Mouse (Mus musculus) midbrain, embryonic 12.5 days (tissue): ENCODE measurements at regions not wholly inside any gene's neighbourhood (a gene's known extent, or its start where the extent isn't known, plus 50 kb on each side); places are given as distances from the start of the nearest gene placed in this dataset.
"Not testable (repeated sequence)": the region's sequence is repeated elsewhere in the genome, so short reads cannot be mapped to it uniquely, and the experiment has no call there.

Experiments used
- ATAC-seq: fragments of 200-750 bp; cut with Nextera tagmentation; 2 replicates; pipeline ENCODE4 v1.8.0; 2017; ENCODE audit warnings: low read depth, moderate TSS enrichment, moderate library complexity; ENCODE audit not compliant: low FRiP score
- H3K27ac ChIP-seq: fragments of 300-500 bp; sonication (generic); replicated peaks from 2 replicates; pipeline ENCODE4 v1.5.1; 2016; ENCODE audit warnings: mild to moderate bottlenecking
- H3K27me3 ChIP-seq: fragments of 300-500 bp; sonication (generic); 2 replicates; pipeline ENCODE4 v1.6.1; 2016; ENCODE audit warnings: mild to moderate bottlenecking
- H3K36me3 ChIP-seq: fragments of 300-500 bp; sonication (generic); 2 replicates; pipeline ENCODE4 v1.6.1; 2016
- H3K4me1 ChIP-seq: fragments of 300-500 bp; sonication (generic); 2 replicates; pipeline ENCODE4 v1.6.1; 2016
- H3K4me2 ChIP-seq: fragments of 300-500 bp; sonication (generic); replicated peaks from 2 replicates; pipeline ENCODE4 v1.6.1; 2016; ENCODE audit warnings: mild to moderate bottlenecking, moderate library complexity
- H3K4me3 ChIP-seq: fragments of 300-500 bp; sonication (generic); 2 replicates; pipeline ENCODE4 v1.5.1; 2016; ENCODE audit warnings: mild to moderate bottlenecking
- H3K9ac ChIP-seq: fragments of 300-500 bp; sonication (generic); replicated peaks from 2 replicates; pipeline ENCODE4 v1.6.1; 2016; ENCODE audit warnings: mild to moderate bottlenecking, moderate library complexity
- H3K9me3 ChIP-seq: fragments of 300-500 bp; sonication (generic); 2 replicates; pipeline ENCODE4 v1.6.1; 2016; ENCODE audit warnings: mild to moderate bottlenecking
- WGBS: fragments of 180-500 bp; shearing (Covaris S2); methylation state at CpG from one replicate; pipeline ENCODE4 v1.1.7; 2016; 5-methylcytosine and 5-hydroxymethylcytosine counted together

- H3K36me3 ChIP-seq: no peaks in the 10 kb centered on the region
- H3K9ac ChIP-seq: no peak overlapping the region
- WGBS: 97% methylated on average over 17 of the region's 17 CpGs
- H3K27ac ChIP-seq: no peak overlapping the region
- no peak overlapping the region for H3K4me2 ChIP-seq
- no peak overlapping the region for H3K4me3 ChIP-seq
- ATAC-seq: no peak
- no peaks in the 10 kb centered on the region for H3K9me3 ChIP-seq
- no peaks in the 10 kb centered on the region for H3K27me3 ChIP-seq
- H3K4me1 ChIP-seq: no peaks in the 10 kb centered on the region
Observed at GRCm38 (mm10) chr3:49382290-49382689, 374.8 kb downstream of the Pcdh18 start.

GRCm38 (mm10) chr3:49377571-49377970 is 379.6 kb downstream of the Pcdh18 start:
- 92% methylated on average over 4 of the region's 4 CpGs for WGBS
- not testable (repeated sequence) for H3K4me3 ChIP-seq, H3K4me1 ChIP-seq, H3K9ac ChIP-seq, H3K9me3 ChIP-seq, H3K36me3 ChIP-seq, H3K4me2 ChIP-seq, H3K27me3 ChIP-seq, H3K27ac ChIP-seq
- ATAC-seq: peak; percentile 62; the same call in 1 of the 2 replicates
